Mouse (Mus musculus) lung, embryonic 15.5 days (tissue): ENCODE data around the gene Adgrl4. TPM values are rescaled to one million over a fixed set of nuclear protein-coding genes. Genes with fewer than 3 reads are reported as not detected.

Source experiments
- ATAC-seq: fragments of 200-750 bp; cut with Nextera tagmentation; 2 replicates; pipeline ENCODE4 v1.8.0; 2017; ENCODE audit warnings: moderate number of reproducible peaks, borderline replicate concordance; ENCODE audit not compliant: low FRiP score, low TSS enrichment; ENCODE audit errors: extremely low read depth
- H3K27ac ChIP-seq: fragments of 300-500 bp; sonication (generic); 2 replicates; pipeline ENCODE4 v1.5.1; 2015; ENCODE audit warnings: moderate library complexity, mild to moderate bottlenecking, inconsistent platforms
- H3K27me3 ChIP-seq: fragments of 300-500 bp; sonication (generic); 2 replicates; pipeline ENCODE4 v1.6.1; 2015; ENCODE audit warnings: inconsistent platforms
- H3K36me3 ChIP-seq: fragments of 300-500 bp; sonication (generic); 2 replicates; pipeline ENCODE4 v1.6.1; 2015; ENCODE audit warnings: inconsistent platforms
- H3K4me1 ChIP-seq: fragments of 300-500 bp; sonication (generic); 2 replicates; pipeline ENCODE4 v1.6.1; 2015; ENCODE audit warnings: inconsistent platforms
- H3K4me2 ChIP-seq: fragments of 300-500 bp; sonication (generic); 2 replicates; pipeline ENCODE4 v1.6.1; 2015; ENCODE audit warnings: inconsistent platforms, mild to moderate bottlenecking, moderate library complexity
- H3K4me3 ChIP-seq: fragments of 300-500 bp; sonication (generic); 2 replicates; pipeline ENCODE4 v1.5.1; 2015; ENCODE audit warnings: mild to moderate bottlenecking, inconsistent platforms
- H3K9ac ChIP-seq: fragments of 300-500 bp; sonication (generic); 2 replicates; pipeline ENCODE4 v1.6.1; 2015; ENCODE audit warnings: inconsistent platforms
- H3K9me3 ChIP-seq: fragments of 300-500 bp; sonication (generic); 2 replicates; pipeline ENCODE4 v1.6.1; 2016; ENCODE audit warnings: inconsistent platforms
- polyA plus RNA-seq: library from polyadenylated mRNA; unstranded; fragments of >200 nt; fragmentation: Nextera tagmentation; extraction: Ambion mirVana; gene quantifications from 2 replicates; pipeline ENCODE4 v1.2.1, GENCODE M21; 2015

The Adgrl4 gene
- polyA plus RNA-seq, 1 experiment from 2014 or later, result 23.9 TPM

- Histone ChIP-seq H3K4me2 (no peak overlapping the region), H3K27ac (no peak overlapping the region), H3K27me3 (no peaks in the 10 kb centered on the region), H3K36me3 (no peaks in the 10 kb centered on the region), H3K9me3 (no peaks in the 10 kb centered on the region), H3K4me3 (no peak overlapping the region), H3K4me1 (no peaks in the 10 kb centered on the region), H3K9ac (no peak overlapping the region)
- ATAC-seq, result no peak
Observed at GRCm38 (mm10) chr3:151591904-151592303, 154.2 kb downstream of the Adgrl4 start.
